Mouse (Mus musculus): Measurements from ENCODE around the gene Mcur1. TPM values are rescaled to one million over a fixed set of nuclear protein-coding genes. Genes with fewer than 3 reads are reported as not detected.

Mcur1 gene
- polyA plus RNA-seq, 1 experiment from 2014 or later: 5.7 TPM

DNA sequence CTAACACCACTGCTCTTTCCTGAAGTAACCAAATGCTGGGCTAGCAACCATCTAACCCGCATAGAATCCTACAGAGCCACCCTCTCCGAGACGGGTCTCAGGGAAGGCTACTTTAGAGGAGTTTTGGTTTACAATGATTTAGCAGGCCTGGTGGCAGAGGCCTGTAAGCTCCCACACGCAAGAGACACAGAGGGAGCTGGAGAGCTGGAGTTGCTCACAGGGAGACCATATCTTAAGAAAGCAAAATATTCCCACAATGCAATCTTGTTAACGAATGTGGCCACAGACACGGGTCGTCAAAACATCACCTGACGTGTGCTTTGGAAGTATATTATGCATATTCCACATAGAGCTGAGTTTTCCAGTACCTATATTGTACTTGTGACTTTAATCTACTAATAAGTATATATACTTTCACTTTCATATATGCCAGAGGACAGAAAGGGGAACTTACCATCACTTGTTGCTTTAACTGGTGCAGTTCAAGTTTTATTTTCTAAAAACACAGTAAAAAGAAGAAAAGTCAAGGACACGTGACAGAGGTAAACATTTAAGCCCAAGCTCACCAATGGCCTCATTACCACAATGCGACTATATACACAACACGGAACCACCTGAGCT is 10.8 kb downstream of the Mcur1 start:
- Histone ChIP-seq H3K4me1 (replicated peaks) (no peaks in the 10 kb centered on the region), H3K4me2 (no peak overlapping the region), H3K36me3 (replicated peaks) (peaks cover 43% of the 10 kb centered on the region), H3K9me3 (replicated peaks) (no peaks in the 10 kb centered on the region), H3K4me3 (replicated peaks) (no peak overlapping the region), H3K27ac (replicated peaks) (no peak overlapping the region), H3K27me3 (no peaks in the 10 kb centered on the region), H3K9ac (no peak overlapping the region)
- ATAC-seq (ENCODE audit: insufficient read depth): no peak
- WGBS (ENCODE audit: insufficient replicate concordance): 66% methylated on average over 11 of the region's 11 CpGs

DNA sequence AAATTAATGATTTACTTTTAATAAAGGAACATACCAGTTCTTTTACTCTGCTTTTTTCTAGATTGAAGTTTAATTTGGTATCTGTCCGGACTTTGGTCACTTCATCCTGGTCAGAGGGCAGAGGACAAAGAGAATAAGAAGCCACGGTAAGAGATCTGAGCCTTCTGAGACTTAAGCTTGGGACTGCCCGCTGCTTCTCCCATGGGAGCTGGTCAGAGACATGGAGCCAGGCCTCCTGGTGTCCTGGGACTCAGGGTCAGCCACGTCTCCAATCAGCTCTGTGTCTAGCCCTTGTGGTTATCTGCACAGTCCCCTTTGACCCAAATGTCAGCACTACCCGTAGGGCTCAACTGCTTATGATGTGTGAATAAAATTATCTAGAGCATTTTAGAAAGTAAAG is 11.4 kb downstream of the Mcur1 start:
- Histone ChIP-seq H3K9me3 (replicated peaks) (no peaks in the 10 kb centered on the region), H3K4me3 (replicated peaks) (no peak overlapping the region), H3K36me3 (replicated peaks) (peaks cover 46% of the 10 kb centered on the region), H3K27me3 (no peaks in the 10 kb centered on the region), H3K4me2 (no peak overlapping the region), H3K27ac (replicated peaks) (no peak overlapping the region), H3K4me1 (replicated peaks) (no peaks in the 10 kb centered on the region), H3K9ac (no peak overlapping the region)
- WGBS (ENCODE audit: insufficient replicate concordance): 66% methylated on average over 5 of the region's 5 CpGs
- no peak for ATAC-seq (ENCODE audit: insufficient read depth)

DNA sequence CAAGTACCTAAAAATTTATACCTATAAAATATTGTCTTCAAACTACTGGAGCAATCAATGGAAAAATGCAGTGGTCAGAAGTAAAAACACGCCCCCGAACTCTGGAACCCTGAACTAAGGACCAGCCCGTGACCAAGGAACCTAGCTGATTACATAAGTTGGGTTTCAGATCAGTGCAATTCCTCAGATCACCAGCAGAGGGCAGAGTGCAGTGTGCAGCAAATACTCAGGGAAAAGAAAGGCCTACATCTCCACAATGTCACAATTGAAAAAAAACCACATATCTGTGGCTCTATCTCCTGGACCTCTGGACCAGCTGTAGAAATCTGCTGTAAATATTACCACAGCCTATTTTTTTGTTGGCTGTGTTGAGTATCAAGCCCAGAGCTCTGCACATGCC is 13.1 kb downstream of the Mcur1 start:
- H3K4me1 ChIP-seq (replicated peaks): no peaks in the 10 kb centered on the region
- no peak overlapping the region for H3K9ac ChIP-seq
- H3K27ac ChIP-seq (replicated peaks): no peak overlapping the region
- WGBS (ENCODE audit: insufficient replicate concordance): 13% methylated on average over 3 of the region's 3 CpGs
- no peak for ATAC-seq (ENCODE audit: insufficient read depth)
- H3K9me3 ChIP-seq (replicated peaks): no peaks in the 10 kb centered on the region
- no peak overlapping the region for H3K4me3 ChIP-seq (replicated peaks)
- no peak overlapping the region for H3K4me2 ChIP-seq
- no peaks in the 10 kb centered on the region for H3K27me3 ChIP-seq
- H3K36me3 ChIP-seq (replicated peaks): peaks cover 43% of the 10 kb centered on the region

DNA sequence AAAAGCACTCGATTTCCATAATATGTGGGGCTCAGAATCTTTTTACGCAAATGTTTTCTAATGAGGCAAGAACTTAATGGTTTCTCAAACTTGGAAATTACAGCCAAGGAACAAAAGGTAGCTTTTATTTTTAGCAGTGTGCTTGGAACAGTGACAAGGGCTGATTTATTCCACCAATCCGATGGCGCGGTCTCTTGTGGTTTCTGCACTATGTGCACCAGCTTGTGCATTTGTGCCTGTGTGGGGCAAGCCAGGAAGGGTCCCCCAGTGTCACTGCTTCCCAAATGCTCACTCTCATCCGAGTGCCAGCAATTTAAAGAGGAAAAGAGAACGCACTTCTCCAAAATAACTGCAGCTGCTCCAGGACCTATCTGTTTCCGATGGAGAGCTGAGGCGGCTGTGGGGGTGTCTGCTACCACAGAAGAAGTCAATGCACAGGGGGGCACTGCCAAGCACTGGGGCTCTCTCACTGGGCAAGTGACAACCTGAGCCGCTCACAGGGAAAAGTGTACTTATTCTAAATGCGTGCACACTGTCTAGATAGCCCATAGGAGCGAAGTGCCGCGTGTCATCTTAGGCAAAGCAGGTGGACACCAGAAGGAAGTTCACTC is 19.7 kb downstream of the Mcur1 start:
- Histone ChIP-seq H3K27me3 (no peaks in the 10 kb centered on the region; the same call in 1 of the 2 replicates), H3K9me3 (replicated peaks) (no peaks in the 10 kb centered on the region), H3K9ac (no peak overlapping the region), H3K36me3 (replicated peaks) (peaks cover 11% of the 10 kb centered on the region; the same call in 1 of the 2 replicates), H3K27ac (replicated peaks) (no peak overlapping the region), H3K4me3 (replicated peaks) (no peak overlapping the region), H3K4me1 (replicated peaks) (no peaks in the 10 kb centered on the region), H3K4me2 (no peak overlapping the region)
- ATAC-seq (ENCODE audit: insufficient read depth): no peak
- 31% methylated on average over 14 of the region's 14 CpGs for WGBS (ENCODE audit: insufficient replicate concordance)

DNA sequence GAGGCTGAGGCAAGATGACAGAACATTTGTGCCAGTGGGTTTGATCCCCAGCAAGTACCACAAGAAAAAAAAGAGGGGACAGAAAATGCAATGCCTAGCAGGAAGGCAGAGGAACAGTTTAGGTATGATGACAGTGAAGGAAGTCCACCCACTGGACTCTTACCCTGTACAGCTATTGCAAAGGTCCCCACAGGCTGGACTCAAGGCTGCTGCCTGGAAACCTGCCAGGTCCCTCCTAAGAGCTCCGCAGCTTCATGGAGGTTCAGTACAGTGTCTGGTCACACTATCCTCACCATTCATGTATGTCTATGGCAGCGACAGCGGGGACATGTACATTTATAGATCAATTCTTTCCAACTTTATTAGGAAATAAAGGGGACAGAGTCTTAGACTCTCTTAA is 20.6 kb downstream of the Mcur1 start:
- H3K36me3 ChIP-seq (replicated peaks): peaks cover 7% of the 10 kb centered on the region; the same call in 1 of the 2 replicates
- no peak for ATAC-seq (ENCODE audit: insufficient read depth)
- no peaks in the 10 kb centered on the region; the same call in 1 of the 2 replicates for H3K4me1 ChIP-seq (replicated peaks)
- no peaks in the 10 kb centered on the region; the same call in 1 of the 2 replicates for H3K27me3 ChIP-seq
- no peak overlapping the region for H3K9ac ChIP-seq
- H3K4me2 ChIP-seq: no peak overlapping the region
- no peak overlapping the region for H3K4me3 ChIP-seq (replicated peaks)
- H3K27ac ChIP-seq (replicated peaks): no peak overlapping the region
- H3K9me3 ChIP-seq (replicated peaks): no peaks in the 10 kb centered on the region
- WGBS (ENCODE audit: insufficient replicate concordance): 72% methylated on average over 3 of the region's 3 CpGs

DNA sequence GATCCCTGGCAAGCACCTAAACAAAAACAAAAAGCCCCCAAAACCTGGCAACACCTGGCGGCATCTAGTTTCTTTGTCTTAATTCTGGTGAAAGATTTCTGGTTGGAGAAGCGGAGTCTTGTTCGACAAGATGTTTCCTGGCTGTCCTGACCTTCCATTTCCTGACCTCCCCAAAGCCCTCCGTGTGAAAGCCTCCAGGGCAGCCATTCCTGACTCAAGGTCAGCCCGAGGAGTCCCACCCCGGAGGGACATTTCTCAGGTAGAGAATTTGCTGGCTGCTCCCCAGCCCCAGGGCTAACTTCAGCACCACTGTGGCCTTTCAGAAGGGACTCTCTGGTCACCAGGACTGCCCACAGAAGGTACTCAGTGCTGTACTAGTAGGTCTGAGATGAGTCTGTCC is 22.1 kb downstream of the Mcur1 start:
- ATAC-seq (ENCODE audit: insufficient read depth): no peak
- H3K27me3 ChIP-seq: no peaks in the 10 kb centered on the region; the same call in 1 of the 2 replicates
- no peaks in the 10 kb centered on the region for H3K9me3 ChIP-seq (replicated peaks)
- H3K27ac ChIP-seq (replicated peaks): no peak overlapping the region
- H3K36me3 ChIP-seq (replicated peaks): no peaks in the 10 kb centered on the region
- H3K4me2 ChIP-seq: no peak overlapping the region
- no peak overlapping the region for H3K4me3 ChIP-seq (replicated peaks)
- 40% methylated on average over 6 of the region's 6 CpGs for WGBS (ENCODE audit: insufficient replicate concordance)
- H3K9ac ChIP-seq: no peak overlapping the region
- no peaks in the 10 kb centered on the region; the same call in 1 of the 2 replicates for H3K4me1 ChIP-seq (replicated peaks)

DNA sequence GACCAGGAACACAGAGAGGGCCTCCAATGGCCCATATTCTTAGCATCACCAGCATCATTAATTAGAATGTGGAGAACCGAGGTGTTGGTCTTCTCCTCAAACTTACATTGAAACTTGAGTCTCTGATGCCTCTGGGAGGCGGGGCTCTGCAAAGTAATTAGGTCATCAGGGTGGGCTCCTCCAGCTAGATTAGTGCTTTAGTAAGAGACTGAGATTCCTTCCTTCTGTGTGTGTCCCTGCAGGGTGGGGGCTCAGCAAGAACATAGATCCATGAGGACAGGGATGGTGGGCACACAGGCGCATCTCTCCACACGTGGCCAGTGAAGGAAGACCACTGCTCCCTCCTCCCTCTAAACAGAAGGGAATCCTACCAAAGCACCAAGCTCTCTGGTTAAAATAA is 26.0 kb downstream of the Mcur1 start:
- no peak overlapping the region for H3K27ac ChIP-seq (replicated peaks)
- peaks cover 17% of the 10 kb centered on the region for H3K4me1 ChIP-seq (replicated peaks)
- H3K36me3 ChIP-seq (replicated peaks): no peaks in the 10 kb centered on the region
- H3K9me3 ChIP-seq (replicated peaks): no peaks in the 10 kb centered on the region
- no peaks in the 10 kb centered on the region for H3K27me3 ChIP-seq
- no peak for ATAC-seq (ENCODE audit: insufficient read depth)
- H3K4me3 ChIP-seq (replicated peaks): no peak overlapping the region
- WGBS (ENCODE audit: insufficient replicate concordance): 58% methylated on average over 4 of the region's 4 CpGs
- H3K9ac ChIP-seq: no peak overlapping the region
- H3K4me2 ChIP-seq: no peak overlapping the region

DNA sequence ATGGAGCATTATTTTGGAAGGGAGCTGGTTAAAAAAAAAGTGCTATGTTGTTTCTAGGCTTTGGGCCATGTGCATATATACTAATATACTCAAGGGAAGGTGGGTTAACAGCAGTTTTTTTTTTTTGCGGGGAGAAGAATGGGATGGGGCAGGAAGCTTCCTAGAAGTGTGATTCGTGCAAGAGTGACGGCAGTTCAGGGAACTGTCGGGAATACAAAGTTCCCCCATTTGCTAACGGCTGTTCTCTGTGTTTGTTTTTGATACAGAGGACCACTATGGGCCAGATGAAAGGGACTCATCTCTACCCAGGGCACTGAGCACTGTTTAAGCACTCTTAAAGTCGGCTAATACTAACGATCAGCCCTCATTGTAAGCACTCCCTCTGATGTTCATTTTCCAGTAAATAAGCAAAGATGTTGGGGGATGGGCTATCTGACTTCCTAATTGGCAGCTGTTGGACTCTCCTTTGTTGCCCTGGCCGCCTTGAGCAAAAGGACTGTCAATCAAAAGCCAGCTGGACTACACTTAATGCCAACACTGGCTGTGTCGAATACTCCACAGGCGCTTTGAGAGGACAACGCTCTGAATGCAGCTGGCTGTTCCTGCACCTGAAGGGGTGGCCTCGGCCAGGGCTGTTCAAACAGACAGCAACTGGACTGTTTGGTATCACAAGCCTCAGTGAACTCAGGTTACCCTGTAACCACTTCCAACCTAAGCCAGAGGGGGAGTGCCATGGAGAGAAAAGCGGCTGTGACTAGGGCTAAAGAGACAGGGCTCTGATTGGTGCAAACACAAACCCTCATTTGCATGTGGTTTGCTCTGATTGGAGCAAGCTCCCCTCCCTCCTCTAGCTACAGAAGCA is 28.9 kb downstream of the Mcur1 start:
- WGBS (ENCODE audit: insufficient replicate concordance): 2% methylated on average over 13 of the region's 13 CpGs
- no peaks in the 10 kb centered on the region for H3K9me3 ChIP-seq (replicated peaks)
- H3K9ac ChIP-seq: no peak overlapping the region
- H3K4me1 ChIP-seq (replicated peaks): peaks cover 17% of the 10 kb centered on the region
- H3K27me3 ChIP-seq: no peaks in the 10 kb centered on the region
- peak overlapping the region; percentile 19; the same call in 1 of the 2 replicates for H3K27ac ChIP-seq (replicated peaks)
- H3K4me2 ChIP-seq: peak overlapping the region; percentile 43
- ATAC-seq (ENCODE audit: insufficient read depth): peak; percentile 79
- H3K36me3 ChIP-seq (replicated peaks): no peaks in the 10 kb centered on the region
- H3K4me3 ChIP-seq (replicated peaks): no peak overlapping the region

DNA sequence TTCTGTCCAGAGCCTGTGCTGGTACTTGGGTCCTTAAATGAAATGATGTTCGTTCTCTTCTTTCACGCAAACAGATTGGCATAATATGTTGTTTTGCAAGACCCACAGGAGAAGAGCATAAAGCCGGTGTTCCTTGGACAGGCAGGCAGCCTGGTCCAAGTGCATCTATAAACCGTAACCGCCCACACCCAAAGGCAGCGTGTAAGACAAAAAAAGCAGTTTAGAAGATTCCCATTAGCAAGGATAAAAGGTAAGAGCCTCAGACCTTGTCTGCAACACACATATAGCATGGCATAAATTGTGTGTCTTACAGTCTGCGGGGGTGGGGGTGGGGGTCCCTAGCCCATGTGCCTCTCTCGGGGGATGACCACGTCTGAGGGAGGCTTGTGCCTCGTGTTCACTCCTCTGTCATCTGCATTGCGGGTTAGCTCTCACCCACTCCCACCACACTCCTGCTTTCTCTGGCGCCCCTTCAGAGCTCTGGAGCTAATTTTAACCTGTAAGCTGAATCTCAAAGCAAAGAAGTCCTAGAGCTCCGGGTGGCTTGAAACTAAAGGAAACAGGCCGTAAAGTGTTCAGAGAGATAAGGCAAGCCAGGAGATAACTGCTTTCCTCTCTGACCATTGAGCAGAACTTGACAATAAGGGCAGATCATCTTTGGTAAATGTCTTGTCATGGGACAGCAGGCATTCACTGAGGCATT is 29.7 kb downstream of the Mcur1 start:
- no peak overlapping the region for H3K4me3 ChIP-seq (replicated peaks)
- no peaks in the 10 kb centered on the region for H3K9me3 ChIP-seq (replicated peaks)
- H3K36me3 ChIP-seq (replicated peaks): no peaks in the 10 kb centered on the region
- H3K9ac ChIP-seq: no peak overlapping the region
- no peak for ATAC-seq (ENCODE audit: insufficient read depth)
- H3K4me1 ChIP-seq (replicated peaks): peaks cover 17% of the 10 kb centered on the region
- no peaks in the 10 kb centered on the region for H3K27me3 ChIP-seq
- H3K4me2 ChIP-seq: no peak overlapping the region
- no peak overlapping the region for H3K27ac ChIP-seq (replicated peaks)
- WGBS (ENCODE audit: insufficient replicate concordance): 20% methylated on average over 14 of the region's 14 CpGs

DNA sequence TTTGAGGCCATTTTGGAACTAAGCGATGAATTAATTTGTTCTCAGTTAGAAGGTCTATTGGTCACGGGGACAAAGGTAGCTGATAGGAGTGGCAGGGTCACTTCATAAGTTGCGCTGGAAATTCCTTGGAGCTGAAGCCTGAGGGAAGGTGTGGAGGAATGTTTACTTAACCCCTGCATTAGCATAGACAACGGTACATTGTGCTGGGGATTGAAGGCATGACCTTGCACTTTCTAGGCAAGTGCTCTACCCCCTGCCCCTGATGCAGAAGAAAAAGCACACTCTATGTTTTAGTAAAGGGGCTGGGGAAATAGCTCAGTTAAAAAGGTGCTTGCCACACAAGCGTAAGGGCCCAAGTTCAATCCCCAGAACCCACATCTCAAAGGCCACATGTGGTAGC is 33.7 kb downstream of the Mcur1 start:
- Histone ChIP-seq H3K4me2 (no peak overlapping the region), H3K27me3 (no peaks in the 10 kb centered on the region), H3K27ac (replicated peaks) (no peak overlapping the region), H3K4me3 (replicated peaks) (no peak overlapping the region), H3K4me1 (replicated peaks) (peaks cover 22% of the 10 kb centered on the region), H3K9me3 (replicated peaks) (no peaks in the 10 kb centered on the region), H3K36me3 (replicated peaks) (no peaks in the 10 kb centered on the region), H3K9ac (no peak overlapping the region)
- WGBS (ENCODE audit: insufficient replicate concordance): 70% methylated on average over 5 of the region's 5 CpGs
- ATAC-seq (ENCODE audit: insufficient read depth): no peak

Data from liver, embryonic 15.5 days (tissue).